Mouse (Mus musculus) frontal cortex, adult (tissue): ENCODE measurements around the gene Pgbd5.

Experiments used
- ATAC-seq: cut with Nextera tagmentation; 2 replicates; pipeline ENCODE4 v1.9.2; 2017; ENCODE audit warnings: mild to moderate bottlenecking, moderate library complexity, mixed read lengths; ENCODE audit not compliant: low TSS enrichment

Gene Pgbd5

DNA sequence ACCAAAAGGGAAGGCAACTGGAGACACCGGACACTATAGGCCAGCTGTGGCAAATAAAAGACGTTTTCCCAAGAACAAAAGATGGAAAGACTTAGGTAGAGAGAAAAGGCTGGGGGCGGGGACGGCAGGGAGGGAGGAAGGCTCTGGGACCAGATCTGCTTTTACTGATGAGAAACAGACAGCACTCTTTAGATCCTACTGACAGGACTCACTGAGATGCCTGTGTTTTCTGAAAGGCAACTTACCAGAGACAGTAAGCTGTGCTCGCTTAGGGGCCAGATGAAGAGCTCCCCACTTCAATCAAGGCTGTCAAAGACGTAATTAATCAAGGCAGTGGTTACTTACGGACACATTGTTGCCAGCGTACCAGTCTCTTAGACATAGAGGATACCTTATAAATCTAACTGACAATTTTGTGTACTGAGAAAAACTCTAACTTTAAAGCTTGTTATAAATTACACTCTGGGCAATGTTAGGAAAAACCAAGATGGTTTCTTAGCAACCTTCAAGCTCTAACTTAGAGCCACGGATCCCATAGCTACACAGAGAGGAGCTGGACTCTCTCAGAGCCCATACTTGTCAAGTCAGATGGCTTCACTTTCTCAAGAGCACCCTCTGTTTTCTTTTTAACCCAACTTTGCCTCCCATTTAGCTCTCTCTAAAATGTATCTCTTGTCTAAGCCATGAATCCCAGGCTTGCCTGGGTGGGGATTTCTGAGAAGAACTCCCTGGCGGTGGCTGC is 47.0 kb downstream of the Pgbd5 start:
- no peak for ATAC-seq

GRCm38 (mm10) chr8:124391191-124391590 is 48.3 kb downstream of the Pgbd5 start:
- ATAC-seq: peak; percentile 9; the same call in 1 of the 2 replicates

GRCm38 (mm10) chr8:124389495-124389894 is 50.0 kb downstream of the Pgbd5 start:
- ATAC-seq: peak; percentile 55

- ATAC-seq: peak; percentile 42
Measured at GRCm38 (mm10) chr8:124386225-124386899, 53.1 kb downstream of the Pgbd5 start.

- no peak for ATAC-seq
Measured at GRCm38 (mm10) chr8:124384336-124384735, 55.1 kb downstream of the Pgbd5 start.

DNA sequence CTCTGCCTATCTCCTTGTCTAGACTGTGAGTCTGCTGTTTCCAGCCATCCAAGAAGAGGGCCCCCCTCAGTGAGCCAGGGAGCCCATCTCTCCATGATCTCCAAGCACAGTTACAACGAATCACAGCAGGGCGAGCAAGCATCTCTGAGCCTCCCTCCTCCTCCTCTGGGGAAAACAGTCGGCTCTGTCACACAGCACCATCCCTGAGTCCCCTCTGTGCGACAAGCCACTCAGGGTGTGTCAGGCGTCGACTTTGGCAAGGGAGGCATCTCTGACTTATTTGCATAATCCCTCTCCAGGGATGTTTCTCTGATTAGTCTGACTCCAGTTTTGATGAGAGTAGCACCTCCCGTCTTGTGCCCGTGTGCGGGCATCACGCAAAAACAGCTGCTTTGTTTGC is 57.2 kb downstream of the Pgbd5 start:
- peak; percentile 46 for ATAC-seq

GRCm38 (mm10) chr8:124379289-124379688 is 60.2 kb downstream of the Pgbd5 start:
- no peak for ATAC-seq

DNA sequence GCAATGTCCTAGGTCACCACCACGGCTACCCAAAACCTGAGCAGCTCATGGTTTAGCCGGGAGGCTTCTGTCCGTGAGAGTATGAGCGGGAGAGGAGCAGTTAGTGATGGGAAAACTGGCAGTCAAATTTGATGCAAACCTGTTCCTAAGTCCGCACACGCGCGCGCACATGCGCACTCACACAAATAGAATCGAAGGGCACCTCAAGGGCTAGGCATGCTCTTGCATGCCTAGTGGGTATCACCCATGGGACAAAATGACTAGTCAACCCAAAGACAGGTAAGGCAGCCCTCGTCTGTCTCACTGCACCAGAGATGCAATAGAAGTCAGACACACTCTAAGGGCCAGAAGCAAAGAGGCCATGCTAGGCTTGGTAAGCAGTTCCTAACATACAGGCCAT is 63.1 kb downstream of the Pgbd5 start:
- ATAC-seq: no peak

GRCm38 (mm10) chr8:124375727-124376126 is 63.7 kb downstream of the Pgbd5 start:
- no peak for ATAC-seq

DNA sequence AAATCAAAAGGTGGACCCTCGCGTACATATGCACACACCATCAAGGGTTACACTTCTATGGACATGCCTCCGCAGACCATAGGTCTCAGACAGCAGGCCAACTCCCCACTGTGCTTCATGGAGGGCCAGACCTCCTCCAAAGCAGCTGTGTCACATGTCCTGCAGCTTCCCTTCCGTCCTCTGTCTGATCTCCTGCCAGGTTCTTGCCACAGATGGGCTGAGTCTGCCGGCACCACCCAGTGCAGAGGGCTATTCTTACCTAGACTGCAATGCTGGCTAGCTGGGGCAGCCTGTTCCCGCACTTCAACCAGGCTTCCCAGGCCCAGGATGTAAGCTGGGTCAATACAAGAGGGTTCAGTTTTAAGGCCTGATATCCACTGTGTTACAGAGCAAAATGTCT is 64.3 kb downstream of the Pgbd5 start:
- ATAC-seq: peak; percentile 36

DNA sequence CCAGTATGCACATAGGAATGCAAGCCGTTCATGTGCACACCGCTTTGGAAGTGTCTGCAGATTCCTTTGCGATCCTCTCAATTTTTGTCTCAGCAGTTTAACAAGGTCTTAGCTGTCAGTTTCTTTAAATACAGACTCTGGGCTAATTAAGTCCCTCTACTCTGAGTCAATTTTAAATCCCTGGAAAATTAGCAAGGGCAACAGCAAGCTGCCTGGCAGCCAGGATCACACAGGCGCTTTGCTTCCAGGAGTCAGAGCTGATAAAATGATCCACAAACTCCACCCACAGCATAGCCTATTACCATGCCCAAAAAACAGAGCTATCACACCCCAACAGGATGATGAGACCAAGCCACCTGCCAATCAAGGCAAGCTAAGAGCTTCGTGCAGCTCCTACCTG is 65.7 kb downstream of the Pgbd5 start:
- ATAC-seq: 0 out of 2 replicates have a peak, but pooled peaks have one; percentile 7

DNA sequence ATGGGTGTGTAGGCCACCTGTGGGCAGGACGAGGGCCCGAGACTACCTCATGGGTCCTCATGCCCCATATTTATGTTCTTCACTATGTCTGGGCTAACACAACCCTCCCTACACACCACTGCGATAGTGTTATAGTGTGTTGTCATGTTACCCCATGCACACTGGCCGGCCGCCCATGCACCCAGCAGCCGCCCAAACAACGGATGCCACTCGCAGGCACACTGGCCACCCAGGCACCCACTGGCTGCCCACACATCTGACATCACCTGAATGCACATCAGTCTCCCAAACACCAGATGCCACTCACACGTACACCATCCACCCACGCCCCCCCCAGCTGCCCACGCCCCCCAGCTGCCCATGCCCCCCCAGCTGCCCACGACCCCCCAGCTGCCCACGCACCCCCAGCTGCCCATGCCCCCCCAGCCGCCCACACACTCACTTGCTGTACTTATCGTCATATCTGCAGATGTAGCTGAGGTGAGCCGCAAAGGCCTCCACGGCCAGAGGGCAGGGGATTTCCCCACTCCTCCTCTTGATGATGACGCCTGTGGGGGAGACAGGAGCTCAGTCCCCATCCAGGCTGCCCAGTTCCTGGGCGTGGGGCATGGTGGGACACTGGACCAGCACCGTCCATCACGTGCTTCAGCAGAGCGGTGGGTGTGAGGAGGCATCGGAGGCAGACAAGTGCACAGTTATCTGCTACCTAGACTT is 67.9 kb downstream of the Pgbd5 start:
- no peak; the same call in 1 of the 2 replicates for ATAC-seq

- peak; percentile 28; the same call in 1 of the 2 replicates for ATAC-seq
Measured at GRCm38 (mm10) chr8:124370422-124371183, 68.9 kb downstream of the Pgbd5 start.

DNA sequence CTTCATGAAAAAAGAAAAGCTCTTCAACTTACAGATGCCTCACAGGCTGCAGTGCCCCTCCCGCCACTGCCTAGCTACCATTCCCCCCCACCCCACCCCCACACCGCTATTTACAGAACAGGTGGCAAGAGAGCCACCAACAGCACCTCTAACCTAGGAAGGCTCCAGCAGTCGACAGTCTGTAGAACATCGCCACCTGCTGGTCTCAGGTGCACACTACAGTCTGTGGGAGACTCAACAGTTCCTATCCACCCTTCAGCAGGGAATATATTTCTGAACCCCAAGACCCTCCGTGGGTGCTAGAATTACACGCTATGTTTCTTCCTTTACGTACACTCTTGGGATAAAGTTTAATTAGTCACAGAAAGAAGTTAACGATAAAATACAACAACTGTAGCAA is 71.2 kb downstream of the Pgbd5 start:
- ATAC-seq: no peak

DNA sequence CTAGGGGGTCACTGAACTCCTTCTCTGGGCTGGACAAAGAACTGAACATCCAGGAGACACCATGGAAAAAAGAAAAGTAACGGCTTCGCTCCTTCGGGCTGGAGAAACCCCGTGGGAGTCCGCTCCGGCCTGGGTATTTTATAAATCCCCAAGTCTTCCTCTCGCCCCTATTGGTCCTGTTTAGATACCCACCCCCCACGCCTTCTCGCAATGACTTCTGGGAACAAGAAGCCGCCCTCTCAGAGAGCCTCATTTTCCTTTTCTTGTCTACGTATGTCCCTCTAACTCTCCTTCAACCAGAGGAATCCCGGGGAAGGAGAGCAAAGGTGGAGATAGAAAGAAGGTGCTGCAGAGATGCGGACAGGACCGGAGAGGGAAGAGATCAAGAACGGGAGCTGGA is 76.1 kb downstream of the Pgbd5 start:
- ATAC-seq: no peak

DNA sequence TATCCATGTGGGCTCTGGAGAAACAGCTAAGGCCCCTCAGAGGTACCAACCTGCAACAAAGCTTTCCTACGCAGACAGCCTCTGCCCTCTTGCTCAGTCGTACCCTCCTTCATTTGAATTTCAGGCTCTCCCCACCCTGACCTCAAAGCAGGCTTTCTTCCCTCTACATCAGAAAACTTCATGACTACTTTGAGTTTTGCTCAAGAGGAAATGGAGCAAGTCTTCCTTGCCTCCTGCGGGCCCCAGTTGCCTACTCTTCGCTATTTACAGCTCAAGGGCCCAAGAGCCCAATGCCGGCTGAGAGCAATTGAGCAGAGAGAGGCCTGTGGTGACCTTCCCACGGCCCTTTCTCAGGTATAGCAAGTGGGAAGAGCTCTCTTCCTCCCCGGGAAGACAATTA is 76.9 kb downstream of the Pgbd5 start:
- no peak for ATAC-seq

DNA sequence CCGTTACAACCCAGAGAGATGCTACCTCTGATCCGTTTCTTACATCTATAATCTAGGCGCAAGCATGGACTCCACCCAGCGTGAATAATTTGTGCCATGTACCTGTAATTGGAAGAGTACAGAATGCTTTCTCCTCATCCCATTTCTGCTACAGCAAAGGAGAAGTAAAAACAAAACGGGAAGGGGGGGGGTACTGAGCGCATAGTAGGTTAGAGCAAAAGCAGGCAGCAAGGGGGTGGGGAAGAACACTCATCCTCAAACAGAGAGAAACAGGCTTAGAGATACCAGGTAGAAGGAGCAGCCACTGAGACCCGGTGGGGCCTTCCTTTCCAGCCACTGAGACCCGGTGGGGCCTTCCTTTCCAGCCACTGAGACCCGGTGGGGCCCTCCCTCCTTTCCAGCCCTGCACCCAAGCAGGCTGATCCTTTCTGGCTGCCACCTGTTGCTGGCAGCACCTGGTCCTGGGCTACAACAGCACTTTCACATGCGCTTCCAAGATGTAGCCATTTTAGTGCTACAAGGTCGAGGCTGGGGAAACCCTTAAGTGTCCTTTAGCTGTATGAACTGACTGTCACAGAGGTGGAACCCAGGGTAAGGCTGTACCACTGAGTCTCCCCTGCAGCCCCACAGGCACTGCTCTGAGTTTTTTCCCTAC is 77.6 kb downstream of the Pgbd5 start:
- no peak for ATAC-seq

DNA sequence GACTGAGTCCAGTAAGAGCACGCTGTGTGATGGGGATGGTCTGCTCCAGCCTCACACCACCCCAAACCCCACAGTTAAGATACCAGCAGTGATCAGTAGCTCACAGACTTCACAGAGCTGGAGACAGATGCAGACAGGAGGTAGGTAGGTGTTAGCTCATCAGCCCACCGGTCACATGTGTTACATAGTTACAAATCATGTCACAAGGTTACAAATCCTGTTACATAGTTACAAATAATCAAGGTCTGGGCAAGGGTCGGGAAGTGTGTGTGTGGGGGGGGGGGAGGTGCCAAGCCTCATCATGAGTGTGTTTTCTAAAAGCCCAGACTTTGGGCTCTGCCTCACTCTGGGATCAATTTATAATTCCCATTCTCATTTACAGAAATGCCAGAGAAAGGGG is 78.5 kb downstream of the Pgbd5 start:
- 0 out of 2 replicates have a peak, but pooled peaks have one; percentile 20 for ATAC-seq

- no peak for ATAC-seq
Measured at GRCm38 (mm10) chr8:124351636-124352035, 87.8 kb downstream of the Pgbd5 start.

DNA sequence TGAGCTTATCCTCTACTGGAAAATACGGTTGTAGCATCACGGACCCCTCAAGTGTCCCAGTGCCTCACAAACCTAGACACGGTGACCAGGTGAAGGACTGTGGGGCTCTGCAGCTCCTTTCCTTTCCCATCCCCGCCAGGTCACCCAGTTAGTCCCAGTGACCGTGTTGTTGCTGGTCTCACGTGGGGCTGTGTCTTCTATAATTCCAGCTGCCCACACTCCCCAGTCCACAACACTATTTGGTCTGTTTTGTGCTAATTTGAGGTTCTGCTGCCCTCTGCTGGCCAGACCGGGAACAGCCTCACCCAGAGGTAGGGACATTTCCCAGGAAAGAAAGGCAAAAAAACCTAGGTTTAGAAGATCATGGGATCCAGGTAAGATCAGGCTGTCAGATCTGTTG is 89.8 kb downstream of the Pgbd5 start:
- peak; percentile 56; the same call in 1 of the 2 replicates for ATAC-seq

DNA sequence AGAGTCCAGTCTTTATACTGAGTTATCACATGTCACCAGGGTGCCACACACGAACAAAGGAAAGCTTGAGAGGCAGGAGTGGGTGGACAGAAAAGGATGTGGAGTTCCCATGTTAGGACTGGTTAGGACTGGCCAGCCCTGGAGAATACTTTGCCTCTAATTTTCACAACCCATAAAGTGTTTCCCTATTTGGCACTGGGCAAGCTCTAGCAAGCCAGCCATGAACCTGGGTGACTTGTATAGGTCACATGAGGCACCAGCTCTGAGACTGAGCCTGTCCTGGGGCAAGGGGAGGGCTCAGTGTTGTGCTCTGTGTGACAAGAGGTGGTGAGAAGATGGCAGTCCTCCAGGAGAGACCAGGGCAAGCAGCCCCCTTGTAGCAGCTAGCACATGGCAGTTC is 91.4 kb downstream of the Pgbd5 start:
- no peak for ATAC-seq
